Comparison of ENCODE assay signal across 16 mouse cellular contexts in the genomic region with DNA sequence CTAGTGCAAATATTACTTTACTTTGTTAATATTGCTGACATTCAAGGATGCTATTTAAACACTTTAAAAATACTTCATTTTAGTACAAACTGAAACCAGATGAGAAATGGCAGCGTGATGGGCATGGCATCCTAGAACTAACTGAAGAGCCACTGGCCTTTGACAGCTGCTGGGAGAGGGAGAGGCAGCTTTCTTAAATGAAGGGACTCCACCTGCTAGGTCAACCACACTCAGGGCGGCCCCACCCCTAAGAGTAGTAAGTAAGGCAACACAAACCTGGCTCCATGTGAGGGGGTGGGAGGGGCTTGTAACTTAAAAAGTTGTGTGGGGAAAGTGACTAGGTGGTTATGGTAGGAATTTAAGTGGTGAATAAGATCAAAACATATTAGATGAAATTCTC. TPM values are rescaled to one million over a fixed set of nuclear protein-coding genes. Genes with fewer than 3 reads are reported as not detected.
"Had no signal": no experiment of that assay in that cellular context is flagged by ENCODE, and none has a peak within 500 bp of the region (broad histone marks: within the 10 kb centered on the region; RNA-seq: fewer than 3 reads in every experiment).

No protein-coding gene starts in this region.

- ATAC-seq: lung, postnatal 0 days; midbrain, embryonic 13.5 days had no signal

- H3K27me3 ChIP-seq: liver, embryonic 15.5 days; midbrain, embryonic 13.5 days; neural tube, embryonic 15.5 days had no signal

- H3K27ac ChIP-seq: limb, embryonic 10.5 days; liver, embryonic 15.5 days; midbrain, embryonic 13.5 days; neural tube, embryonic 15.5 days had no signal

- H3K4me3 ChIP-seq: limb, embryonic 10.5 days; liver, embryonic 15.5 days; midbrain, embryonic 13.5 days; myocyte; neural tube, embryonic 15.5 days had no signal

- H3K36me3 ChIP-seq: limb, embryonic 10.5 days; liver, embryonic 15.5 days; midbrain, embryonic 13.5 days; neural tube, embryonic 15.5 days had no signal

- H3K9ac ChIP-seq: liver, embryonic 15.5 days; midbrain, embryonic 13.5 days; neural tube, embryonic 15.5 days had no signal

- H3K9me3 ChIP-seq: limb, embryonic 10.5 days; liver, embryonic 15.5 days; midbrain, embryonic 13.5 days; neural tube, embryonic 15.5 days had no signal

- H3K4me2 ChIP-seq: liver, embryonic 11.5 days; liver, embryonic 15.5 days; midbrain, embryonic 13.5 days; neural tube, embryonic 15.5 days had no signal

- H3K4me1 ChIP-seq: midbrain, embryonic 13.5 days; neural tube, embryonic 15.5 days had no signal

- DNase-seq: kidney, adult 11 months; kidney, adult 9 months; kidney, postnatal 10 days; lung, adult 2 months; lung, postnatal 36 days; right cerebral cortex, adult 18-20 months; right cerebral cortex, postnatal 25 days had no signal

RNA-seq across cellular contexts. Expression of gene Ankrd22, which starts 36.8 kb away (rescaled TPM):
- total RNA-seq: layer of hippocampus, postnatal 14 days had no signal
- polyA plus RNA-seq: liver, embryonic 11.5 days; midbrain, embryonic 13.5 days; neural tube, embryonic 15.5 days; small intestine, adult 2 months had no signal
